Mouse (Mus musculus) macrophage (primary cell): ENCODE measurements around the gene Ccdc54. TPM values are rescaled to one million over a fixed set of nuclear protein-coding genes. Genes with fewer than 3 reads are reported as not detected.

Experiments used
- H3K27ac ChIP-seq: fragments of 350-480 bp; formaldehyde crosslinking; 2 replicates; pipeline ENCODE4 v1.9.0; 2021
- H3K36me3 ChIP-seq: fragments of 350-480 bp; formaldehyde crosslinking; 2 replicates; pipeline ENCODE4 v1.9.0; 2021; ENCODE audit errors: inconsistent target
- H3K4me3 ChIP-seq: fragments of 350-480 bp; formaldehyde crosslinking; 2 replicates; pipeline ENCODE4 v1.9.0; 2021; ENCODE audit errors: inconsistent target
- H3K79me2 ChIP-seq: fragments of 350-480 bp; formaldehyde crosslinking; 2 replicates; pipeline ENCODE4 v1.9.0; 2021; ENCODE audit errors: inconsistent target
- WGBS: methylation state at CpG from one replicate; pipeline ENCODE4 v1.1.7; 2026; ENCODE audit warnings: inconsistent platforms; ENCODE audit not compliant: missing documents; 5-methylcytosine and 5-hydroxymethylcytosine counted together
- polyA plus RNA-seq: library from polyadenylated mRNA; stranded (reverse); fragments of 250-400 nt; gene quantifications from 3 replicates; pipeline ENCODE4 v1.2.4, GENCODE M21; 2018; ENCODE audit warnings: inconsistent platforms
- total RNA-seq, 78 experiments: library from RNA; depleted of rRNA; stranded (reverse); fragments of 250-400 nt; gene quantifications; 1 replicate in 9 of 78; 2 replicates in 24 of 78; 3 replicates in 43 of 78; 4 replicates in 2 of 78; pipeline ENCODE4 v1.2.4; 2018; ENCODE audit warnings: inconsistent platforms in 56 of 78

Gene Ccdc54
- total RNA-seq (2018; cell fraction: chromatin; rRNA removed) = 1 to 10 TPM in 1 of 26 experiments, under 1 TPM in 2, not detected in 23; 0.66 to 1.1 (median 0.81) TPM
- total RNA-seq (2018; cell fraction: cytosol; rRNA removed) = under 1 TPM in 4 of 26 experiments, not detected in 22; 0.09 to 0.13 (median 0.13) TPM
- under 1 TPM in 4 of 26 experiments, not detected in 22; 0.48 to 0.99 (median 0.63) TPM for total RNA-seq (2018; cell fraction: nucleus; rRNA removed)
- polyA plus RNA-seq = 0.11 TPM in 1 of 3 replicates, not detected in the others

GRCm38 (mm10) chr16:50591054-50591453 lies at the start of gene Ccdc54:
Gene Ccdc54, minus strand, starts transcription at chr16:50591154.
- H3K4me3 ChIP-seq = no peak within 1 kb of the TSS
- no peaks in the 10 kb centered on the region for H3K36me3 ChIP-seq
- H3K27ac ChIP-seq = peak within 1 kb of the TSS; percentile 91; the same call in 1 of the 2 replicates
- no peaks in the 10 kb centered on the region for H3K79me2 ChIP-seq

- H3K36me3 ChIP-seq = no peaks in the 10 kb centered on the region
- H3K4me3 ChIP-seq = no peak overlapping the region
- H3K79me2 ChIP-seq = no peaks in the 10 kb centered on the region
- WGBS = 0% methylated on average over 2 of the region's 2 CpGs
- peak overlapping the region; percentile 28 for H3K27ac ChIP-seq
Measured at GRCm38 (mm10) chr16:50632585-50632984, 41.6 kb upstream of the Ccdc54 start.

GRCm38 (mm10) chr16:50615569-50615968 lies 24.6 kb upstream of the Ccdc54 start:
- WGBS = 92% methylated on average over 7 of the region's 7 CpGs
- Histone ChIP-seq H3K36me3 (no peaks in the 10 kb centered on the region), H3K4me3 (no peak overlapping the region), H3K79me2 (no peaks in the 10 kb centered on the region), H3K27ac (no peak overlapping the region)

DNA sequence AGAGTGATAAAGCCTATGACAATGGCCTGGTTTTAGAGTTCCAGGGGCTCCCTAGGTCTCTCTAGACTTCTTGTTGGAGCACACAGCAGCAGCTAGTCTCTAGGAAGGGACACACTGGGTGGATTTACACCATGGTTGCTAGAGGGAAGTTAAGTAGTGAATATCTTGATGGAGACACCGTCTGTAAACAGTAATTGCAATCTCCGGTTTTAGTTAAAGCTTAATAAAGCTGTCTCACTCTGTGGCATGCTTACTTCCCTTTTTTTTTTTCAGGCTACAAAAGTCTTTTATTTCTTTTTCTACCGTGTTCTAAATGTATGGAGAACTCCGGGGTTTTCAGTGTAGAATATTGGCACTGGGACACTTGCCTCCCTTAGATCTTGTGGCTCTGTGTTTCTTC lies 22.0 kb upstream of the Ccdc54 start:
- 2% methylated on average over 4 of the region's 4 CpGs for WGBS
- Histone ChIP-seq H3K4me3 (no peak overlapping the region), H3K79me2 (no peaks in the 10 kb centered on the region), H3K27ac (no peak overlapping the region), H3K36me3 (no peaks in the 10 kb centered on the region)

- Histone ChIP-seq H3K4me3 (no peak overlapping the region), H3K27ac (no peak overlapping the region), H3K79me2 (no peaks in the 10 kb centered on the region), H3K36me3 (no peaks in the 10 kb centered on the region)
- WGBS = 42% methylated on average over 5 of the region's 5 CpGs
Measured at GRCm38 (mm10) chr16:50610580-50610979, 19.6 kb upstream of the Ccdc54 start.

GRCm38 (mm10) chr16:50607776-50608562 lies 17.0 kb upstream of the Ccdc54 start:
- Histone ChIP-seq H3K4me3 (no peak overlapping the region), H3K36me3 (no peaks in the 10 kb centered on the region), H3K27ac (no peak overlapping the region), H3K79me2 (no peaks in the 10 kb centered on the region)
- WGBS = 98% methylated on average over 15 of the region's 15 CpGs

DNA sequence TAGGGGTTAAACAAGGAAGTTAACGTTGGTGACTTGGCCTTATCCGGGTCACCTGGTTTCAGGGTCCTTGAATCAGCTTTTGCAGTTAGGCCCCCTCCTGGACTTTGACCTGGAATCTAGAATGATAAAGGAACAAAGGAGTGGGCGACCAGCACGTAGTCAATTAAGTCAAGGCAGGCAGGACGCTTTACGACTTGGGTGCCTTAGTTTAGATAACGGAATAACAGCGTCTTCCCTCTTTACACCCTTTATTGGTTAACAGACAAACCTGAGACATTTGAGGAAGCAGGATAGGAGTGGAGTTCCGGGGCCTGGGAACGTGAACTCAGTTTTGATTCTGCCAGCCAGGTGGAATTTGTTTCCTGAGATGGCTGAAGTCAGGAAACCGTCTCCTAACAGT lies 13.9 kb upstream of the Ccdc54 start:
- H3K4me3 ChIP-seq = no peak overlapping the region
- H3K27ac ChIP-seq = no peak overlapping the region
- H3K79me2 ChIP-seq = no peaks in the 10 kb centered on the region
- WGBS = 92% methylated on average over 11 of the region's 11 CpGs
- no peaks in the 10 kb centered on the region for H3K36me3 ChIP-seq

DNA sequence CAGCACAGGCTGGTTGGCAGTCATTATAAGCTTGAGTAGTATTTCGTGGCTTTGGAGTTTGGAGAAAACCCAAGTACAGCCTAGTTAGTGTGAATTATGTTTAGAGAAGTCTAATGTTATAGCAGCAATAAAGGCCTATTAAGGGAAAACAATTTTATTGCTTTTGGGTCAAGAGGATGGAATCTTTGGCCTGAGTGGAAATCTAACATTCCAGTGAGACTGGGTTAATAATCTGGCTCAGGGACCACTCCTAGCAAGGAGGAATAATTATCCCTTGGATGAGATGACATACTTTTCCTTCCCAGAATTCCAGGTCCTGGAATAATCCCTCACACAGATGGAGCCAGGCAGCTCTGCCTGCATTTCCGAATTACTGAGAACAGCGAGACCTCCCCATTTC lies 11.0 kb upstream of the Ccdc54 start:
- H3K4me3 ChIP-seq = no peak overlapping the region
- no peaks in the 10 kb centered on the region for H3K79me2 ChIP-seq
- 93% methylated on average over 3 of the region's 3 CpGs for WGBS
- H3K36me3 ChIP-seq = no peaks in the 10 kb centered on the region
- H3K27ac ChIP-seq = no peak overlapping the region

DNA sequence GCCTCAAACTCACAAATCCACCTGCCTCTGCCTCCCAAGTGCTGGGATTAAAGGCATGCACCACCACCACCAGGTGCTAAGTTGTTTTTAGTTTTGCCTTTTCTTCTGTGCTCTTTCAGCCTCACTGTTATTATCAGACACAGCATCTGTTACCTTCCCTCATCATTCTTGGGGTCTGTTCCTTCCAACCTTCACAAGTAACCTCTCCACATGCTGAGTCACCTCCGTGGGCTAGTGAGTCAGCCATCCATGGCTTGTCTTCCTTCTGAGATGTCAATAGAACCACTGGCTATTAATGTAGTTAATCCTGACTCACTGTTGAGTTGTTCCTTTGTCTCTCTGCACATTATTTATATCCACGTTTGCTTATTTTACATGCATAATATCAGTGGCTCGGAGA lies 9.7 kb upstream of the Ccdc54 start:
- Histone ChIP-seq H3K79me2 (no peaks in the 10 kb centered on the region), H3K36me3 (no peaks in the 10 kb centered on the region), H3K27ac (no peak overlapping the region), H3K4me3 (no peak overlapping the region)
- WGBS = 8% methylated on average over 3 of the region's 3 CpGs

DNA sequence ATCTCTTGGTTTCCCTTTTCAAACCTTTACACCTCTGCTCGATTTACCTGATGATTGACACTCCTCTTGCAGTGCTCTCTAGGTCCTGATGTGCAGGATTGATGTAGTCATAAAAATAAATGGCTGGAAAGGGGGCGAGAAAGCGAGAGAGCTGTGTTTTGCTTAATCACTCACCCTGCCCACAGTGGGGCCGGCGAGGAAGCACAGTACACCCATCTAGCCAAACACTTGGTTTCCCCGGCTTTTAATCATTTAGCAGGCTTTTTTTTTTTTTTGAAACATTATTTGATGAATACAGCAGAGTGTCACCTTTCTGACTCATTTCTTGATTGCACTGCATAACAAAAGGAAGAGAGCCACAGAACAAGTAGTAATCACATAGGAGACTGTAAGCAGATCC lies 5.7 kb upstream of the Ccdc54 start:
- Histone ChIP-seq H3K27ac (no peak overlapping the region), H3K4me3 (no peak overlapping the region)
- 44% methylated on average over 6 of the region's 6 CpGs for WGBS

DNA sequence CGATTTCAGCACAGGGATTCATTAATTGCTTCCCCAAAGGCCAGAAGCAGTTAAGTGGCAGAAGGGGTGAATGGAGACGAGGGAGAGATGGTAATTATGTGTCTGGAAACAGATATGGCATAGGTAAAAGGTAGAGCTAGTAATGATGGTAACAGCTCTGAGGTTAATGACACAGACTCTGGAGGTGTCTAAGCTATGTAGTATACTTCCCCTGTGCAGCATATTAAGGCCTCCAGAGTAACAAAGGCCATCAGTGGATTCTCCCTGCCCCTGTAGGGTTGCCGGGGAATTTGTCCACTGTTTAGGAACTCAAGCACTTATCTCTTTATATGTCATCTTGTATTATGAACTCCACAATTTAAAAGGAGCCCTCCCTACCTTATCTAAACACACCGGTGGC lies 5.2 kb upstream of the Ccdc54 start:
- WGBS = 83% methylated on average over 4 of the region's 4 CpGs
- H3K4me3 ChIP-seq = no peak overlapping the region
- no peaks in the 10 kb centered on the region for H3K79me2 ChIP-seq

More for the DNA sequence above, 5.7 kb upstream of the Ccdc54 start:
- Histone ChIP-seq H3K79me2 (no peaks in the 10 kb centered on the region), H3K36me3 (no peaks in the 10 kb centered on the region)

DNA sequence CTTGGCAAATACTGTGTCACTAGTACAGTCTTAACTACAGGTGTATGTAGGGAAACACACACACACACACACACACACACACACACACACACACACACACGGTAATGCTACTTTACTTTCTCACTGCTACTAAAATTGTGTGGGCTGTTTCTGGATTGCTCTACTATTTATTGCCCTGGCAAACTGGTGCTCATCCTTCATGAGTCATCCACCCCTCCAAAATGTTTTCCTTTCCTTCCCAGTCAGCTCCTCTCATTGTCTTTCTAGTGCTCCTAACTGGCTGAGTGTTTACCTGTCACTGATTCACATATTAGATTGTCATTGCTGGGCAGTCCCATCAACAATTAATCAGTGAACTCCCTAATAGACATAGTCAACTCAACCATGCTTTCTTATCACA lies 3.9 kb upstream of the Ccdc54 start:
- Histone ChIP-seq H3K27ac (no peak overlapping the region), H3K4me3 (no peak overlapping the region), H3K79me2 (no peaks in the 10 kb centered on the region), H3K36me3 (no peaks in the 10 kb centered on the region)
- WGBS = 100% methylated on average over 1 of the region's 1 CpGs

More for the DNA sequence above, 5.2 kb upstream of the Ccdc54 start:
- Histone ChIP-seq H3K36me3 (no peaks in the 10 kb centered on the region), H3K27ac (no peak overlapping the region)

DNA sequence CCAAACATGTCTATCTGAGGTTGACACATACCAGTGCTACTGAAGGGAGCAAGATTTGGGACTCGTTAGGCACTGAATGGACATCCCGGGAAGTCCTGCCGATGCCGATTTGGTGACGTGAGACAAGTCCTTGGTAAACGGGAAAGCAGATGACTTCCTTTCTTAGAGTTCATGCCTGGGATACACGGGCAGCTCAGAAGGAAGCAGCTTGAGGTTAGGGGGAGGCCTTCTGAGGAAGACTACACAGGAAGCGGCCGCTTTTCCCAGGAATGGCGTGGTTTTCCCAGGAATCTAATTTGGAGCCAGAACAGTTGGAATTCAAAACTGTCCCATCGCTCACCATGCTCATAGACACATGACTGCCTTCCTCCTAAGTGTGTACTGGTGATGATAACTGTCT lies 2.4 kb upstream of the Ccdc54 start:
- Histone ChIP-seq H3K4me3 (no peak overlapping the region), H3K27ac (no peak overlapping the region), H3K79me2 (no peaks in the 10 kb centered on the region), H3K36me3 (no peaks in the 10 kb centered on the region)
- 96% methylated on average over 11 of the region's 11 CpGs for WGBS

DNA sequence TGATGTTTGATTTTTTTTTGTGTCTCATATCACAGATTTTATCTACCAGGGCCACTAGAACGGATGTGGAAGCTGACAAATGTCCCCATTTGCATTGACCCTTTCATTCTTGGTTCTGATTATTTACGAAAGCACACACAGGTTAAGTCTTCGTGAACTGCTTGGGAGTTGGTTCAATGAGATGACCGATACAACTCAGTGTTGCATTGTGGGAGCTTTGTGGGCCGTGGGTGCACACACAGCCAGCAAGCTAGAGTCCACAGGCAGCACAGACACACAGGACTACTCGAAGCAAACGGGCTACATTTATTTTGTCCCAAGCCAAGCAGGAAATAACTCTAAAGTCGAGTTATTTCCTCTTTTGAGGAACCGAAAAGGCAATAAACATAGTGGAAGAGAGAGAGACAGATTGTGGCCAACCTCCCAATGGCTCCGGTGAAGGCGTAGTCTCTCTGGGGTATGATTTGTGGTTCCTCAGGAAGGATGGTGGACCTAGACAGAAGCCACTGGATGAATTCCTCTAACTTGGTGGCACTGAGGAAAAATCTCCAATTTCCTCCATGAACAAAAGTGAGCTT lies 1.3 kb downstream of the Ccdc54 start:
- WGBS = 16% methylated on average over 11 of the region's 11 CpGs
- H3K36me3 ChIP-seq = no peaks in the 10 kb centered on the region
- H3K27ac ChIP-seq = peak overlapping the region; percentile 91
- no peak overlapping the region for H3K4me3 ChIP-seq
- no peaks in the 10 kb centered on the region for H3K79me2 ChIP-seq

DNA sequence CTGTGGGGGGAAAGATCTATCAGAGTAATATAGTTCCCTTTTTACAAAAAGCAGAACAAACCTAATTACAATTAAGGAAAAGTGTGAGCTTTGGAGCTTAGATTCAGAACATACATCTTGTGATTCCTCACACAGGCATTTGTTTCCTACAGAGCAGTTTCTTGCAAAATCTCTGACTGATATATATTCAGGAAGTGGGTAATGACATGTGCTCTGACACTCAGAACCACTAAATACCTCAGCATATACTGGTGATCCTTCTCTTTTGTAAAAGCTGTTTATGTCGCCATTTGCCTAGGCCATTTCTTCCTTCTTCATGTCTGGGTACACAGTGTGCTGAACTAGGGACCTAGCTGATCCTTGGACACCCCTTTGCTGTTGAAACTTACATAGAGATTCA lies 2.8 kb downstream of the Ccdc54 start:
- Histone ChIP-seq H3K79me2 (no peaks in the 10 kb centered on the region), H3K27ac (peak overlapping the region; percentile 91), H3K4me3 (no peak overlapping the region), H3K36me3 (no peaks in the 10 kb centered on the region)
- whole genome bisulfite sequencing = 8% methylated on average over 1 of the region's 1 CpGs
